Mouse (Mus musculus) bone marrow macrophage, adult 2 months (primary cell): ENCODE data around the gene Gsdma3. TPM values are rescaled to one million over a fixed set of nuclear protein-coding genes. Genes with fewer than 3 reads are reported as not detected.

Experiments used
- H3K27ac ChIP-seq: 2 replicates; pipeline ENCODE4 v1.5.1; 2012; ENCODE audit warnings: low read depth, low read length; ENCODE audit not compliant: insufficient read depth
- H3K4me1 ChIP-seq: 2 replicates; pipeline ENCODE4 v1.6.1; 2012; ENCODE audit warnings: low read length; ENCODE audit not compliant: control insufficient read depth, insufficient read depth
- H3K4me3 ChIP-seq: 2 replicates; pipeline ENCODE4 v1.5.1; 2012; ENCODE audit warnings: mild to moderate bottlenecking, low read length, moderate library complexity; ENCODE audit not compliant: insufficient read depth
- CTCF ChIP-seq: IDR thresholded peaks from 2 replicates; pipeline ENCODE4 v1.5.1; 2012; ENCODE audit warnings: low read depth, mild to moderate bottlenecking, low read length, moderate library complexity
- POLR2A ChIP-seq: IDR thresholded peaks from 2 replicates; pipeline ENCODE4 v1.6.1; 2012; ENCODE audit warnings: mild to moderate bottlenecking, low read depth, low read length, borderline replicate concordance
- polyA plus RNA-seq: library from polyadenylated mRNA; stranded (reverse); fragments of >200 nt; gene quantifications from 2 replicates; pipeline ENCODE4 v1.2.4, GENCODE M21; 2012; ENCODE audit not compliant: missing spikeins, insufficient read depth, insufficient read length

The Gsdma3 gene
- polyA plus RNA-seq, result not detected in 2 replicates

GRCm38 (mm10) chr11:98625611-98626410 lies at the start of gene Gsdma3, which contains the start of gene Gm12355:
Gene Gsdma3, plus strand, starts transcription at chr11:98626360.
Gene Gm12355, minus strand, starts transcription at chr11:98625661.
- no peak within 1 kb of the TSS for H3K27ac ChIP-seq
- TF ChIP-seq CTCF, result no peak
- no peak for TF ChIP-seq POLR2A
- H3K4me1 ChIP-seq, result no peaks in the 10 kb centered on the region
- no peak within 1 kb of the TSS for H3K4me3 ChIP-seq

GRCm38 (mm10) chr11:98577776-98578175 lies 48.4 kb upstream of the Gsdma3 start:
- Histone ChIP-seq H3K4me1 (peaks cover 13% of the 10 kb centered on the region), H3K4me3 (no peak overlapping the region), H3K27ac (no peak overlapping the region)
- TF ChIP-seq CTCF, result no peak
- TF ChIP-seq POLR2A, result no peak

GRCm38 (mm10) chr11:98580301-98581121 lies 45.6 kb upstream of the Gsdma3 start:
- Histone ChIP-seq H3K4me3 (no peak overlapping the region), H3K27ac (no peak overlapping the region), H3K4me1 (peaks cover 30% of the 10 kb centered on the region)
- TF ChIP-seq CTCF (no peak), POLR2A (no peak)

- no peak overlapping the region for H3K4me3 ChIP-seq
- H3K4me1 ChIP-seq, result peaks cover 36% of the 10 kb centered on the region
- no peak overlapping the region for H3K27ac ChIP-seq
- no peak for TF ChIP-seq CTCF
These were observed 44.7 kb upstream of the Gsdma3 start for GRCm38 (mm10) chr11:98581286-98582029.

GRCm38 (mm10) chr11:98582030-98582388 lies 44.2 kb upstream of the Gsdma3 start:
- Histone ChIP-seq H3K4me1 (peaks cover 36% of the 10 kb centered on the region), H3K27ac (no peak overlapping the region), H3K4me3 (no peak overlapping the region)
- no peak for TF ChIP-seq CTCF
- no peak for TF ChIP-seq POLR2A

DNA sequence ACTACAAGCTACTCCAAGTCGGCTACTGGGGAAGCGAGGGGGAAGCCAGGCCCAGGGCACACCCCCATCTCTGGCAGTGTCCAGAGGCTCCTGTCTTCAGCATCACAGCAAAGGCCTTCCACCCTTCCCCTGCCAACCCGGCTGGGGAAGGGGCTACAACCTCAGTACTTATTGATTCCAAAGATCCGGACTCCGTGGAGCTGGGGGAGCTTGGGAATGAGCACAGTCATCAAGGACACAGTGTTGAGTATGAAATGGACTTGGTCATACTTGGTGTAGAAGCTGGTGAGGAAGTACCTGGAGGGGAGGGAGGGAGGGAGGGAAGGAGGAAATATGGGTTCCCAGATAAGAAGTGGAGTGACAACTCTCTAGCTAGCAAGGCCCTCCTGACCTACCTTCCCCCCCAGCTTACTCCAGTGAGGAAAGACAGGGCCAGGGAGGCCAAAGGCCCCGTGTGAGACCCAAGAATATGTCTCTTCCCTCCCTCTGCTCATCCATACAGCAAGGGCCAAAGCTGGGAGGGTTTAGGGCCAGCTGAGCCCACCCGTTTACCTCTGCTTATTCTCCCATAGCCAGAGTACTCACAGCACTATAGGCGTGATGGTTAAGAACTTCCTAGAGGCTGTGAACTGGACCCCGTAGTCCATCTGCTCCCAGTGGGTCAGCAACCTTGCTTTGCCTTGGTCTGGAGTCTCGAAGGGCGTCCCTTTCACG lies 43.5 kb upstream of the Gsdma3 start:
- TF ChIP-seq POLR2A (no peak), CTCF (no peak)
- Histone ChIP-seq H3K4me3 (no peak overlapping the region), H3K27ac (no peak overlapping the region), H3K4me1 (peaks cover 39% of the 10 kb centered on the region)

GRCm38 (mm10) chr11:98583265-98583552 lies 43.0 kb upstream of the Gsdma3 start:
- no peak for TF ChIP-seq CTCF
- no peak for TF ChIP-seq POLR2A
- no peak overlapping the region for H3K27ac ChIP-seq
- no peak overlapping the region for H3K4me3 ChIP-seq
- peaks cover 40% of the 10 kb centered on the region for H3K4me1 ChIP-seq

- Histone ChIP-seq H3K27ac (no peak overlapping the region), H3K4me1 (peaks cover 40% of the 10 kb centered on the region), H3K4me3 (no peak overlapping the region)
- no peak for TF ChIP-seq POLR2A
These were observed 42.6 kb upstream of the Gsdma3 start for GRCm38 (mm10) chr11:98583571-98583970.

- Histone ChIP-seq H3K27ac (no peak overlapping the region), H3K4me1 (peaks cover 44% of the 10 kb centered on the region), H3K4me3 (no peak overlapping the region)
- TF ChIP-seq POLR2A (no peak), CTCF (no peak)
These were observed 42.0 kb upstream of the Gsdma3 start for GRCm38 (mm10) chr11:98584146-98584545.
